Mouse (Mus musculus): ENCODE results near the gene Rhod. TPM values are rescaled to one million over a fixed set of nuclear protein-coding genes. Genes with fewer than 3 reads are reported as not detected.
"Not testable (repeated sequence)": the region's sequence is repeated elsewhere in the genome, so short reads cannot be mapped to it uniquely, and the experiment has no call there.

The Rhod gene
- polyA plus RNA-seq, 1 experiment from 2014 or later: 23.2 TPM

DNA sequence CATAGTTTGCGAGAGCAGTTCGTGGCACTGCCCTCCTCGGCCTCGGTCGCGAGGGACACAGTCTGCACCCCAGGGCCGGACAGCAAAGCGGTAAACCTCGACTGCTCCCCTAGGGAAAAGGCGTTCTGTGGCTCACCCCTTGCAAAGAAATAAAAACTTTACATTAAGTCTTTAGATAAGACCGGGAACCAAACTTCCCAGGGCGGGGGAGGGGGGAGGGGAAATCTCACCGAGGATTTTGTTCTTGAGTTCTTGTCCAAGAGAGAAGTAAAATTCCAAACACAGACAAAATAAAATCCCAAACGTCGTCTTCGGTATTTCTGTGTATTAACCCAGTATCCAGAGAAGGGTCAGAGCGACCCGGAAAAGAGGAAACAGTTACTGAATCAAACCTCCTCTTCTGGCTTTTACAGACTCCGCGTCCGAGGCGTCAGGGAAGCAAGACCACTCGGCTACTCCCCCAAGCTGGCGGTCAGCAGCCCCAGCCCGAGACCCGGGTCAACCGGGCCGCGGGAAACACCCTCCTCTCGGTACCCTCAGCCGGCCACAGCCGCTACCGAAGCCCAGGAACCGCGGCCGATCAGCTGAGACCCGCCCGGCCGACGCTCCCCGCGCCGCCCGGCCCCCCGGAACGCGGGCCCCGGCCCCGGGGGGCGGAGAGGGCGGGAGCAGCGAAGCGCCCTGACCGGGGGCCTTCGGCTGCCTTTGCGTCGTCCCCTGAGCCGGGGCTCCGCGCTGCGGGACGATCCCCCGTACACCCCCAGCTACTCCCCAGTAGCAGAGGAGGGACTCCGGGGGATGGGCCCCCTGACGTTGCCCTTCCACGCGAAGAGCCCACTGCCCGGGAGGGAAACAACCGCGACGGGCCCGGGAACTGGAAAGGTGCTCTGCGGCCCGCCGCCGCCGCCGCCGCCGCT is 42.9 kb downstream of the Rhod start:
- WGBS: under 1% methylated on average over 80 of the region's 80 CpGs
- H3K9me3 ChIP-seq: no peaks in the 10 kb centered on the region

GRCm38 (mm10) chr19:4387276-4387675 is 52.0 kb downstream of the Rhod start:
- Histone ChIP-seq H3K27me3 (ENCODE audit: poor library complexity, severe bottlenecking) (no peaks in the 10 kb centered on the region), H3K27ac (no peak overlapping the region), H3K4me1 (no peaks in the 10 kb centered on the region), H3K4me3 (no peak overlapping the region), H3K36me3 (replicated peaks) (peaks cover 88% of the 10 kb centered on the region), H3K9me3 (no peaks in the 10 kb centered on the region)
- no peak for DNase-seq (ENCODE audit: extremely low spot score, low spot score)

More for the DNA sequence above, 42.9 kb downstream of the Rhod start:
- DNase-seq (ENCODE audit: extremely low spot score, low spot score): peak; percentile 21
- Histone ChIP-seq H3K4me3 (peak overlapping the region; percentile 98), H3K27me3 (ENCODE audit: poor library complexity, severe bottlenecking) (peaks cover 15% of the 10 kb centered on the region; the same call in 1 of the 2 replicates), H3K36me3 (replicated peaks) (peaks cover 24% of the 10 kb centered on the region), H3K27ac (peak overlapping the region; percentile 99), H3K4me1 (peaks cover 42% of the 10 kb centered on the region)

DNA sequence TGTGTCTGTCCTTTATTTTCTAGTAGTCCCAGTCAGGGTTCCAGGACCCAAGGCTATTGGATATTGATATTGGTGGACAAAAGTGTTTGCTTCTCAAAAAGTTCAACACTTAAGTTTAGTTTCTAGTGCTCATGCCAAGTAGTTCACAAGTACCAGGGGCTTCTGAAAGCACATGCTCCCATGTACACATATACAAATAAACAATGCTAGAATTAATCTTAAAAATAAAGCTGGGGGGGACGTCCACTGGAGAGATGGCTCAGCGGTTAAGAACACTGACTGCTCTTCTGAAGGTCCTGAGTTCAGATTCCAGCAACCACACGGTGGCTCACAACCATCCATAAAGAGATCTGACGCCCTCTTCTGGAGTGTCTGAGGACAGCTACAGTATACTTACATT is 54.2 kb downstream of the Rhod start:
- 90% methylated on average over 4 of the region's 4 CpGs for WGBS
- no peaks in the 10 kb centered on the region for H3K9me3 ChIP-seq
- H3K36me3 ChIP-seq (replicated peaks): peaks cover 85% of the 10 kb centered on the region
- no peaks in the 10 kb centered on the region for H3K27me3 ChIP-seq (ENCODE audit: poor library complexity, severe bottlenecking)
- no peak overlapping the region for H3K4me3 ChIP-seq
- H3K4me1 ChIP-seq: no peaks in the 10 kb centered on the region
- no peak overlapping the region for H3K27ac ChIP-seq
- no peak for DNase-seq (ENCODE audit: extremely low spot score, low spot score)

GRCm38 (mm10) chr19:4384322-4384721 is 54.9 kb downstream of the Rhod start:
- H3K36me3 ChIP-seq (replicated peaks): peaks cover 87% of the 10 kb centered on the region
- no peaks in the 10 kb centered on the region for H3K9me3 ChIP-seq
- H3K27me3 ChIP-seq (ENCODE audit: poor library complexity, severe bottlenecking): no peaks in the 10 kb centered on the region
- no peak for DNase-seq (ENCODE audit: extremely low spot score, low spot score)
- no peaks in the 10 kb centered on the region for H3K4me1 ChIP-seq
- H3K27ac ChIP-seq: no peak overlapping the region
- no peak overlapping the region for H3K4me3 ChIP-seq
- WGBS: 66% methylated on average over 1 of the region's 1 CpGs

- peaks cover 87% of the 10 kb centered on the region for H3K36me3 ChIP-seq (replicated peaks)
- no peak overlapping the region for H3K27ac ChIP-seq
- no peaks in the 10 kb centered on the region for H3K4me1 ChIP-seq
- H3K9me3 ChIP-seq: no peaks in the 10 kb centered on the region
- no peak overlapping the region for H3K4me3 ChIP-seq
- H3K27me3 ChIP-seq (ENCODE audit: poor library complexity, severe bottlenecking): no peaks in the 10 kb centered on the region
- no peak for DNase-seq (ENCODE audit: extremely low spot score, low spot score)
Measured at GRCm38 (mm10) chr19:4383306-4383705, 55.9 kb downstream of the Rhod start.

GRCm38 (mm10) chr19:4382303-4382702 is 56.9 kb downstream of the Rhod start:
- not testable (repeated sequence) for H3K27ac ChIP-seq; H3K4me1 ChIP-seq; H3K4me3 ChIP-seq; H3K9me3 ChIP-seq; DNase-seq (ENCODE audit: extremely low spot score, low spot score); H3K27me3 ChIP-seq (ENCODE audit: poor library complexity, severe bottlenecking)
- 94% methylated on average over 1 of the region's 1 CpGs for WGBS
- peaks cover 87% of the 10 kb centered on the region for H3K36me3 ChIP-seq (replicated peaks)

Other genes with a start within 250 kb of the Rhod start
- gene Tbc1d10c, start 248.1 kb downstream of the Rhod start, polyA plus RNA-seq (2016; fragmentation: Nextera tagmentation; extraction: Ambion mirVana): 0.43 and 0.47 TPM in 2 replicates
- gene Ppp1ca, start 247.4 kb downstream of the Rhod start, polyA plus RNA-seq (2016; fragmentation: Nextera tagmentation; extraction: Ambion mirVana): 998 and 1,002 TPM in 2 replicates
- gene Rad9a, start 237.8 kb downstream of the Rhod start, polyA plus RNA-seq (2016; fragmentation: Nextera tagmentation; extraction: Ambion mirVana): 57.4 and 67.1 TPM in 2 replicates
- 0.86 and 1.1 TPM in 2 replicates for gene Clcf1, start 225.2 kb downstream of the Rhod start, polyA plus RNA-seq (2016; fragmentation: Nextera tagmentation; extraction: Ambion mirVana)
- not detected in 2 replicates for gene AC109138.7, start 225.1 kb downstream of the Rhod start, polyA plus RNA-seq (2016; fragmentation: Nextera tagmentation; extraction: Ambion mirVana)
- gene Pold4, start 207.5 kb downstream of the Rhod start, polyA plus RNA-seq (2016; fragmentation: Nextera tagmentation; extraction: Ambion mirVana): 10.4 and 10.6 TPM in 2 replicates
- 3.1 and 3.6 TPM in 2 replicates for gene Ssh3, start 170.3 kb downstream of the Rhod start, polyA plus RNA-seq (2016; fragmentation: Nextera tagmentation; extraction: Ambion mirVana)
- 7.9 and 9.2 TPM in 2 replicates for gene Ankrd13d, start 156.3 kb downstream of the Rhod start, polyA plus RNA-seq (2016; fragmentation: Nextera tagmentation; extraction: Ambion mirVana)
- gene Grk2, start 133.2 kb downstream of the Rhod start, polyA plus RNA-seq (2016; fragmentation: Nextera tagmentation; extraction: Ambion mirVana): 13.6 and 15.0 TPM in 2 replicates
- 55.2 and 57.2 TPM in 2 replicates for gene Kdm2a, start 41.1 kb downstream of the Rhod start, polyA plus RNA-seq (2016; fragmentation: Nextera tagmentation; extraction: Ambion mirVana)
- 2.5 and 3.0 TPM in 2 replicates for gene Syt12, start 38.0 kb upstream of the Rhod start, polyA plus RNA-seq (2016; fragmentation: Nextera tagmentation; extraction: Ambion mirVana)
- gene 2010003K11Rik, start 59.2 kb upstream of the Rhod start, polyA plus RNA-seq (2016; fragmentation: Nextera tagmentation; extraction: Ambion mirVana): not detected in 2 replicates
- 17.0 and 18.5 TPM in 2 replicates for gene Pcx, start 71.0 kb upstream of the Rhod start, polyA plus RNA-seq (2016; fragmentation: Nextera tagmentation; extraction: Ambion mirVana)
- 5.0 and 5.7 TPM in 2 replicates for gene Lrfn4, start 176.2 kb upstream of the Rhod start, polyA plus RNA-seq (2016; fragmentation: Nextera tagmentation; extraction: Ambion mirVana)
- gene Rce1, start 186.2 kb upstream of the Rhod start, polyA plus RNA-seq (2016; fragmentation: Nextera tagmentation; extraction: Ambion mirVana): 84.3 and 84.9 TPM in 2 replicates